Mouse (Mus musculus): Measurements from ENCODE around the gene Fev. TPM values are rescaled to one million over a fixed set of nuclear protein-coding genes. Genes with fewer than 3 reads are reported as not detected.

Fev gene
- total RNA-seq, 4 experiments from 2014 or later, result 0.37 TPM; not detected in 3

Small RNA genes within 50 kb of the gene (microRNA-seq; reads per million reads assigned to microRNA genes)
- 506 to 520 reads per million in 2 experiments for gene Mir375

Other genes with a start within 250 kb of the Fev start
- 10 to 100 TPM; 19.3 to 22.4 (median 20.5) TPM for gene Ttll4, start 223.7 kb downstream of the Fev start, total RNA-seq (2022)
- 1 to 10 TPM; 6.5 to 8.5 (median 7.8) TPM for gene Cyp27a1, start 171.8 kb downstream of the Fev start, total RNA-seq (2022)
- gene Prkag3, start 136.2 kb downstream of the Fev start, total RNA-seq (2022), result under 1 TPM; 0.13 to 0.64 (median 0.48) TPM
- gene Wnt6, start 113.5 kb downstream of the Fev start, total RNA-seq (2022), result 1 to 10 TPM; 2.4 to 3.7 (median 2.5) TPM
- 10 to 100 TPM; 11.0 to 11.8 (median 11.2) TPM for gene Wnt10a, start 93.9 kb downstream of the Fev start, total RNA-seq (2022)
- gene Cdk5r2, start 30.5 kb downstream of the Fev start, total RNA-seq (2022), result 100 to 1,000 TPM; 264 to 303 (median 291) TPM
- gene Cryba2, start 7.7 kb upstream of the Fev start, total RNA-seq (2022), result under 1 TPM in 1 of 4 experiments, not detected in 3; 0.58 TPM
- gene Cfap65, start 50.2 kb upstream of the Fev start, total RNA-seq (2022), result 1 to 10 TPM; 2.6 to 4.8 (median 3.8) TPM
- gene Ihh, start 66.3 kb upstream of the Fev start, total RNA-seq (2022), result under 1 TPM; 0.19 to 0.49 (median 0.27) TPM
- gene Nhej1, start 239.8 kb upstream of the Fev start, total RNA-seq (2022), result 1 to 10 TPM; 2.0 to 4.8 (median 3.3) TPM
- gene Slc23a3, start 248.5 kb upstream of the Fev start, total RNA-seq (2022), result 1 to 10 TPM in 2 of 4 experiments, under 1 TPM in 2; 0.59 to 1.7 (median 1.2) TPM